Mouse (Mus musculus) cerebellum, adult 2 months (tissue): ENCODE data around the gene Xlr5a. TPM values are rescaled to one million over a fixed set of nuclear protein-coding genes. Genes with fewer than 3 reads are reported as not detected.
"Not testable (repeated sequence)": the region's sequence is repeated elsewhere in the genome, so short reads cannot be mapped to it uniquely, and the experiment has no call there.

ENCODE experiments used
- DNase-seq, 2 experiments: peaks; one replicate each; pipeline ENCODE4 v3.0.0; 2021
- H3K27ac ChIP-seq: fragments of 200-500 bp; 2 replicates; pipeline ENCODE4 v1.5.1; 2012; ENCODE audit warnings: low read length, control low read depth, inconsistent platforms; ENCODE audit not compliant: insufficient read depth
- H3K27me3 ChIP-seq: fragments of 200-500 bp; 2 replicates; pipeline ENCODE4 v1.6.1; 2012; ENCODE audit warnings: inconsistent platforms, mild to moderate bottlenecking, low read length, moderate library complexity; ENCODE audit not compliant: control insufficient read depth, insufficient read depth
- H3K4me1 ChIP-seq: fragments of 200-500 bp; 2 replicates; pipeline ENCODE4 v1.6.1; 2011; ENCODE audit warnings: low read length; ENCODE audit not compliant: control insufficient read depth, insufficient read depth
- H3K4me3 ChIP-seq: fragments of 200-500 bp; replicated peaks from 2 replicates; pipeline ENCODE3; 2011; ENCODE audit warnings: mild to moderate bottlenecking, low read depth, low read length, control low read depth; ENCODE audit not compliant: insufficient read depth
- CTCF ChIP-seq: fragments of 200-500 bp; IDR thresholded peaks from 2 replicates; pipeline ENCODE4 v1.5.1; 2011; ENCODE audit warnings: low read depth, mild to moderate bottlenecking, control low read depth, low read length, moderate library complexity, borderline replicate concordance; ENCODE audit not compliant: insufficient read depth
- POLR2A ChIP-seq: fragments of 200-500 bp; IDR thresholded peaks from 2 replicates; pipeline ENCODE4 v1.6.1; 2011; ENCODE audit warnings: low read length, control low read depth, borderline replicate concordance; ENCODE audit not compliant: insufficient read depth
- WGBS: fragments of 180-500 bp; shearing (Covaris S2); methylation state at CpG from one replicate; pipeline ENCODE4 v1.1.7; 2018; 5-methylcytosine and 5-hydroxymethylcytosine counted together
- polyA plus RNA-seq: library from polyadenylated mRNA; depleted of rRNA; stranded (reverse); fragments of >200 nt; gene quantifications from 2 replicates; pipeline ENCODE4 v1.2.3, GENCODE M21; 2012; rRNA removed

Gene Xlr5a
- polyA plus RNA-seq, result not detected in 2 replicates

- H3K27me3 ChIP-seq, DNase-seq, H3K4me1 ChIP-seq, H3K27ac ChIP-seq, H3K4me3 ChIP-seq: not testable (repeated sequence)
- WGBS, result 87% methylated on average over 13 of the region's 17 CpGs
These were observed at the start of gene Xlr5a, which contains the start of gene Xlr5c for GRCm38 (mm10) chrX:73292876-73293275. Gene Xlr5a, minus strand, starts transcription at chrX:73292976. Gene Xlr5c, minus strand, starts transcription at chrX:73292976.

- Histone ChIP-seq H3K27ac (peak within 1 kb of the TSS; percentile 75), H3K27me3 (no peaks in the 10 kb centered on the region), H3K4me3 (peak within 1 kb of the TSS; percentile 100), H3K4me1 (no peaks in the 10 kb centered on the region; the same call in 1 of the 2 replicates)
- peak; percentile 78 to 79 for DNase-seq
- TF ChIP-seq POLR2A (no peak), CTCF (no peak)
- WGBS, result 3% methylated on average over 34 of the region's 37 CpGs
These were observed 49.7 kb upstream of the Xlr5a start, which contains the start of gene Zfp275 for GRCm38 (mm10) chrX:73342483-73342895. Gene Zfp275, plus strand, starts transcription at chrX:73342621.

GRCm38 (mm10) chrX:73342068-73342467 lies 49.3 kb upstream of the Xlr5a start:
- H3K4me3 ChIP-seq, result peak overlapping the region; percentile 100
- 23% methylated on average over 3 of the region's 3 CpGs for WGBS
- no peak overlapping the region for H3K27ac ChIP-seq
- no peaks in the 10 kb centered on the region for H3K27me3 ChIP-seq
- no peak for TF ChIP-seq CTCF
- TF ChIP-seq POLR2A, result no peak
- no peak for DNase-seq
- H3K4me1 ChIP-seq, result no peaks in the 10 kb centered on the region; the same call in 1 of the 2 replicates

- Histone ChIP-seq H3K27ac (no peak overlapping the region), H3K27me3 (no peaks in the 10 kb centered on the region), H3K4me1 (no peaks in the 10 kb centered on the region; the same call in 1 of the 2 replicates), H3K4me3 (no peak overlapping the region)
- WGBS, result 66% methylated on average over 1 of the region's 1 CpGs
- no peak for DNase-seq
- no peak for TF ChIP-seq CTCF
These were observed 48.7 kb upstream of the Xlr5a start for GRCm38 (mm10) chrX:73341473-73341872.

GRCm38 (mm10) chrX:73336740-73337139 lies 44.0 kb upstream of the Xlr5a start, which contains the start of gene Gm45015:
Gene Gm45015, minus strand, starts transcription at chrX:73336840.
- Histone ChIP-seq H3K27me3 (no peaks in the 10 kb centered on the region), H3K27ac (no peak within 1 kb of the TSS), H3K4me1 (no peaks in the 10 kb centered on the region), H3K4me3 (no peak within 1 kb of the TSS)
- WGBS, result 90% methylated on average over 4 of the region's 4 CpGs
- DNase-seq, result no peak
- TF ChIP-seq CTCF (no peak), POLR2A (no peak)

GRCm38 (mm10) chrX:73333548-73333947 lies 40.8 kb upstream of the Xlr5a start:
- no peak for DNase-seq
- H3K4me1 ChIP-seq, result no peaks in the 10 kb centered on the region
- TF ChIP-seq CTCF (no peak), POLR2A (no peak)
- no peak overlapping the region for H3K27ac ChIP-seq
- H3K4me3 ChIP-seq, result no peak overlapping the region
- no peaks in the 10 kb centered on the region for H3K27me3 ChIP-seq

GRCm38 (mm10) chrX:73327215-73327614 lies 34.4 kb upstream of the Xlr5a start:
- no peak for DNase-seq
- Histone ChIP-seq H3K4me1 (no peaks in the 10 kb centered on the region), H3K27ac (no peak overlapping the region), H3K27me3 (no peaks in the 10 kb centered on the region), H3K4me3 (no peak overlapping the region)
- TF ChIP-seq CTCF (no peak), POLR2A (no peak)
- 77% methylated on average over 2 of the region's 2 CpGs for WGBS

GRCm38 (mm10) chrX:73321029-73321428 lies 28.3 kb upstream of the Xlr5a start:
- H3K27ac ChIP-seq, result no peak overlapping the region
- no peaks in the 10 kb centered on the region for H3K4me1 ChIP-seq
- TF ChIP-seq CTCF (no peak), POLR2A (no peak)
- DNase-seq, result no peak
- no peaks in the 10 kb centered on the region for H3K27me3 ChIP-seq
- 44% methylated on average over 3 of the region's 3 CpGs for WGBS
- H3K4me3 ChIP-seq, result no peak overlapping the region
